Mouse (Mus musculus): ENCODE data around the gene Apobr.
A peak's percentile ranks its signal among the peaks of the same experiment; 100 is the strongest.

Apobr gene

GRCm38 (mm10) chr7:126584506-126584977 is at the start of gene Apobr:
Apobr (plus strand) TSS chr7:126584942.
- no peak for DNase-seq (ENCODE audit: low spot score)

- DNase-seq (ENCODE audit: low spot score): no peak
Measured at GRCm38 (mm10) chr7:126535766-126536165, 49.0 kb upstream of the Apobr start.

- no peak for DNase-seq (ENCODE audit: low spot score)
Measured at GRCm38 (mm10) chr7:126536466-126536865, 48.3 kb upstream of the Apobr start.

GRCm38 (mm10) chr7:126537820-126538585 is 46.7 kb upstream of the Apobr start:
- DNase-seq (ENCODE audit: low spot score): no peak

GRCm38 (mm10) chr7:126541661-126542060 is 43.1 kb upstream of the Apobr start:
- DNase-seq (ENCODE audit: low spot score): no peak

- no peak for DNase-seq (ENCODE audit: low spot score)
Measured at GRCm38 (mm10) chr7:126545631-126546030, 39.1 kb upstream of the Apobr start.

GRCm38 (mm10) chr7:126554796-126555195 is 29.9 kb upstream of the Apobr start:
- DNase-seq (ENCODE audit: low spot score): no peak

GRCm38 (mm10) chr7:126556635-126557034 is 28.1 kb upstream of the Apobr start:
- no peak for DNase-seq (ENCODE audit: low spot score)

GRCm38 (mm10) chr7:126565693-126566092 is 19.0 kb upstream of the Apobr start:
- no peak for DNase-seq (ENCODE audit: low spot score)

GRCm38 (mm10) chr7:126566094-126566765 is 18.5 kb upstream of the Apobr start, which contains the start of gene Eif3c:
Eif3c (minus strand) TSS chr7:126566411.
- peak; percentile 84 for DNase-seq (ENCODE audit: low spot score)

- no peak for DNase-seq (ENCODE audit: low spot score)
Measured at GRCm38 (mm10) chr7:126576946-126577345, 7.8 kb upstream of the Apobr start.

- DNase-seq (ENCODE audit: low spot score): no peak
Measured at GRCm38 (mm10) chr7:126579172-126579571, 5.6 kb upstream of the Apobr start.

GRCm38 (mm10) chr7:126581661-126582060 is 3.1 kb upstream of the Apobr start:
- no peak for DNase-seq (ENCODE audit: low spot score)

GRCm38 (mm10) chr7:126582759-126583158 is 2.0 kb upstream of the Apobr start:
- DNase-seq (ENCODE audit: low spot score): no peak

GRCm38 (mm10) chr7:126583251-126583709 is 1.5 kb upstream of the Apobr start:
- DNase-seq (ENCODE audit: low spot score): peak; percentile 83

- DNase-seq (ENCODE audit: low spot score): no peak
Measured at GRCm38 (mm10) chr7:126583761-126584160, 981 bp upstream of the Apobr start.

- no peak for DNase-seq (ENCODE audit: low spot score)
Measured at GRCm38 (mm10) chr7:126585717-126586116, 975 bp downstream of the Apobr start, which contains the start of gene Cln3. Cln3 (minus strand) TSS chr7:126585817.

- no peak for DNase-seq (ENCODE audit: low spot score)
Measured at GRCm38 (mm10) chr7:126586839-126587238, 2.1 kb downstream of the Apobr start.

- DNase-seq (ENCODE audit: low spot score): no peak
Measured at GRCm38 (mm10) chr7:126587779-126588178, 3.0 kb downstream of the Apobr start.

- DNase-seq (ENCODE audit: low spot score): no peak
Measured at GRCm38 (mm10) chr7:126594862-126595561, 10.3 kb downstream of the Apobr start, which contains the start of gene Il27. Il27 (minus strand) TSS chr7:126594941.

- no peak for DNase-seq (ENCODE audit: low spot score)
Measured at GRCm38 (mm10) chr7:126595890-126596289, 11.1 kb downstream of the Apobr start.

GRCm38 (mm10) chr7:126596414-126596813 is 11.7 kb downstream of the Apobr start:
- no peak for DNase-seq (ENCODE audit: low spot score)

Measured in left cerebral cortex, adult 11 months (tissue).